Mouse (Mus musculus) limb, embryonic 12.5 days (tissue): ENCODE measurements around the gene Srebf2. TPM values are rescaled to one million over a fixed set of nuclear protein-coding genes. Genes with fewer than 3 reads are reported as not detected.
"Not testable (repeated sequence)": the region's sequence is repeated elsewhere in the genome, so short reads cannot be mapped to it uniquely, and the experiment has no call there.

Experiments
- ATAC-seq: fragments of 200-750 bp; cut with Nextera tagmentation; 2 replicates; pipeline ENCODE4 v1.8.0; 2017; ENCODE audit warnings: low read depth, moderate TSS enrichment; ENCODE audit not compliant: insufficient number of reproducible peaks, insufficient read depth, low FRiP score, low TSS enrichment
- H3K27ac ChIP-seq: fragments of 300-500 bp; sonication (generic); 2 replicates; pipeline ENCODE4 v1.5.1; 2016; ENCODE audit warnings: mild to moderate bottlenecking, moderate library complexity
- H3K27me3 ChIP-seq: fragments of 300-500 bp; sonication (generic); 2 replicates; pipeline ENCODE4 v1.6.1; 2016; ENCODE audit warnings: mild to moderate bottlenecking, moderate library complexity
- H3K36me3 ChIP-seq: fragments of 300-500 bp; sonication (generic); 2 replicates; pipeline ENCODE4 v1.6.1; 2016; ENCODE audit warnings: mild to moderate bottlenecking, moderate library complexity
- H3K4me1 ChIP-seq: fragments of 300-500 bp; sonication (generic); replicated peaks from 2 replicates; pipeline ENCODE4 v1.6.1; 2016
- H3K4me2 ChIP-seq: fragments of 300-500 bp; sonication (generic); 2 replicates; pipeline ENCODE4 v1.6.1; 2016; ENCODE audit warnings: mild to moderate bottlenecking, moderate library complexity
- H3K4me3 ChIP-seq: fragments of 300-500 bp; sonication (generic); replicated peaks from 2 replicates; pipeline ENCODE4 v1.5.1; 2016; ENCODE audit warnings: mild to moderate bottlenecking
- H3K9ac ChIP-seq: fragments of 300-500 bp; sonication (generic); replicated peaks from 2 replicates; pipeline ENCODE4 v1.6.1; 2016; ENCODE audit warnings: mild to moderate bottlenecking, moderate library complexity
- H3K9me3 ChIP-seq: fragments of 300-500 bp; sonication (generic); 2 replicates; pipeline ENCODE4 v1.6.1; 2016; ENCODE audit warnings: mild to moderate bottlenecking, moderate library complexity
- WGBS: fragments of 180-500 bp; shearing (Covaris S2); methylation state at CpG from one replicate; pipeline ENCODE4 v1.1.7; 2016; 5-methylcytosine and 5-hydroxymethylcytosine counted together
- polyA plus RNA-seq: library from polyadenylated mRNA; unstranded; fragments of >200 nt; fragmentation: Nextera tagmentation; extraction: Ambion mirVana; gene quantifications from 2 replicates; pipeline ENCODE4 v1.2.1, GENCODE M21; 2016

Srebf2 gene
- polyA plus RNA-seq, result 186 and 188 TPM in 2 replicates

DNA sequence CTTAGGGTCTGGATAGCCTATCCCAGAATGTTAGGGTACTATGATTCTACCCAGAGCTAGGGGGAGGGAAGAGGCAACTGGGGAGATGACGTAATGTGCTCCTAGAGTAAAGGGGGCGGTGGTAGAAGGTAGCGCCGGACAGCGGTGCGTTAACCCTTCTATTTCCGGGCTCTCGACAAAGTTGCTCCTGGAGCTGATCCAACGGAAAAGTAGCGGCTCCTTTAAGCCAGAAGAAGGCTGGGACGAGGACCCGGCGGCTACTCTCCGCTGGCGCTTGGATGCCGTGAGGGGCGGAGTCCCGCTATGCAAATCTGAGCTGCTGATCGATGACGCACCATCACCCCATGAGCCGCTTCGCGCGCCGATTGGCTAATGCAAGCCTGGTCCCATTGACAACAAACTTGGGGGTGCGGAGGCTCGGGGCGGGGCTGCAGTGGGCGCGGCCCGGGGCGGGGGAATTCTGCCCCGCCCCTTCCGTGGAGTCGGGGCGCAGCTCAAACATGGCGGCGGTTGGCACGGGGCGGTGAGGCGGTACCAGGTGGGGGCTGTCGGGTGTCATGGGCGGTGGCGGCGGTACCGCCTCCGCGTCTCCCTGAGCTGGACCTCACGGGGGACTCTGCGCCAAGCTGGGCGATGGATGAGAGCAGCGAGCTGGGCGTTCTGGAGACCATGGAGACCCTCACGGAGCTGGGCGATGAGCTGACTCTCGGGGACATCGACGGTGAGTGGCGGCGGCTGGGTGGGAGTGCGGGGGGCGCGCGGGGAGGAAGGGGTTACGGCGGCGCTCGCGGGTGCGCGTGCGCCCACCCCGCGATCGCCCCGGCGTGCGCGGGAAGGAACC is at the start of gene Srebf2:
Srebf2 (plus strand) TSS at position 412 of the 841 bp plus-strand sequence.
- Histone ChIP-seq H3K27me3 (no peaks in the 10 kb centered on the region), H3K9me3 (no peaks in the 10 kb centered on the region), H3K4me2 (peak within 1 kb of the TSS; percentile 78), H3K27ac (peak within 1 kb of the TSS; percentile 96), H3K4me3 (peak within 1 kb of the TSS; percentile 85), H3K4me1 (peaks cover 25% of the 10 kb centered on the region), H3K36me3 (peaks cover 10% of the 10 kb centered on the region; the same call in 1 of the 2 replicates), H3K9ac (peak within 1 kb of the TSS; percentile 88)
- peak; percentile 96 for ATAC-seq
- WGBS, result under 1% methylated on average over 78 of the region's 79 CpGs

GRCm38 (mm10) chr15:82106953-82107555 is 39.9 kb upstream of the Srebf2 start:
- ATAC-seq, result no peak
- Histone ChIP-seq H3K36me3 (no peaks in the 10 kb centered on the region), H3K27ac (no peak overlapping the region), H3K9me3 (no peaks in the 10 kb centered on the region), H3K4me2 (no peak overlapping the region), H3K9ac (no peak overlapping the region), H3K27me3 (0 out of 2 replicates have a peak, but pooled peaks cover 6% of the 10 kb centered on the region), H3K4me3 (no peak overlapping the region), H3K4me1 (0 out of 2 replicates have a peak, but pooled peaks cover 5% of the 10 kb centered on the region)
- WGBS, result 20% methylated on average over 8 of the region's 8 CpGs

GRCm38 (mm10) chr15:82120544-82120943 is 26.4 kb upstream of the Srebf2 start:
- Histone ChIP-seq H3K4me2 (no peak overlapping the region), H3K9ac (no peak overlapping the region), H3K9me3 (no peaks in the 10 kb centered on the region), H3K27ac (no peak overlapping the region), H3K4me3 (no peak overlapping the region), H3K27me3 (no peaks in the 10 kb centered on the region), H3K36me3 (no peaks in the 10 kb centered on the region), H3K4me1 (no peaks in the 10 kb centered on the region)
- no peak for ATAC-seq
- 81% methylated on average over 8 of the region's 8 CpGs for WGBS

DNA sequence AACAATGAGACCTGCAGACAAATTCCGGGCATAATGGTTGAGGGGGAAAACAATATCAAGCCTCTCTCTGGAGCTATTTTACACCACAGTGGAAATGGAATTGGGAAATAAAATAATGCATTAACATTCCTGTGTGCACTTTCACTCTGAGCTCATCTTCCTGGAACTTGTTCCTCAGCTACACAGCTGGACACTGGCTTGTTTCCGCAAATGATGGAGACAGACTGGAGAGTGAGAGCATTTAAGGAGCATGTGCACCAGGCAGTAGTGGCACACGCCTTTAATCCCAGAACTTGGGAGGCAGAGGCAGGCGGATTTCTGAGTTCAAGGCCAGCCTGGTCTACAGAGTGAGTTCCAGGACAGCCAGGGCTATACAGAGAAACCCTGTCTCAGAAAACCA is 20.3 kb upstream of the Srebf2 start:
- WGBS, result 83% methylated on average over 4 of the region's 4 CpGs
- not testable (repeated sequence) for H3K27me3 ChIP-seq, H3K27ac ChIP-seq, H3K9ac ChIP-seq, ATAC-seq, H3K4me2 ChIP-seq, H3K9me3 ChIP-seq, H3K4me3 ChIP-seq
- Histone ChIP-seq H3K4me1 (peaks cover 16% of the 10 kb centered on the region), H3K36me3 (peaks cover 18% of the 10 kb centered on the region)

DNA sequence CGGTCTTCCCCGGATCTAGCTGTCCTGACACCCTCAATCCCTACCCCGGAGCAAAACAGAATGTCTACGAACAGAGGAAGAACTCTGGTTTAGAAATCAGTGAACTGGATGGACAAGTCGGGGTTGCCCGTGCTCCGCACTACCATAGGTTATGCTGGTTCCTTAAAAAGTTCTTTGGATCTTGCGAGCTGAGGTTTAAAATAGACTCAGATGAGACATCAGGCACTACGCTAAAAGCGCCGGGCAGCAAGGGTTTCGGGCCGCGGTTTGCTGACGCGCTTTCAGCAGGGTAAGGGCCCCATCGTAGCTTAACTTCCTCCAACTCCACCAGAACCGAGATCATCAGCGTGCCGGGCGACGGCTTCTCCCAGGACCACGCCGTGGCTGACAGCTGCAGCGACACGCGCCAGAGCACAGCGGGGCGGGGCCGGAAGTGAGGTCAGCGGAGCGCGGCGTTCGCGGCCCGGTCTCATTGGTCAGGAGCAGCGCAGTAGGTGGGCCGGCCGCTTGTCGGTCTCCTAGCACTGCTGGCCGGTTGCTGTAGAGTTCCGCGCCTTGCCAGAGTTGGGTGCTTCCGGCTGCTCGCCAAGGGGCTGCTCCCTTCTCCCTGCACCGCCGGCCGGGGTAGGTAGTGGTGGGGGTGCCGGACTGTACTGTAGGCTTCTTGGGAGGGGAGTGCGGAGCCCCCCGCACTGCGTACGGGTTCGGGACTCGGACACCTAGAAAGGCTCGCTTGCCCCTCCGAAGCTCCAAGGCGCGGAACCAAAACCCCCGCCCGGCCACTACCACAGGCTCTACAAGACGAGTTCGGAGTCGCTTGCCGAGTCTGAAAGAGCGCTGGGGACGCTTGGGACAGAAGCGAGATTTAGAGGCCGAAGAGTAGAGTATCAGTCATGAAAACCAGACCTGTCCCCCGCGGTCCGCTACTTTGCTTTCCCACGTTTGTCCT is 19.3 kb upstream of the Srebf2 start, which contains the start of gene Ccdc134:
Ccdc134 (plus strand) TSS at position 497 of the 949 bp plus-strand sequence.
- H3K4me1 ChIP-seq, result peaks cover 16% of the 10 kb centered on the region

GRCm38 (mm10) chr15:82128398-82128797 is 18.6 kb upstream of the Srebf2 start:
- WGBS, result 0% methylated on average over 5 of the region's 5 CpGs
- H3K4me3 ChIP-seq, result peak overlapping the region; percentile 78
- no peaks in the 10 kb centered on the region for H3K9me3 ChIP-seq
- peaks cover 23% of the 10 kb centered on the region for H3K36me3 ChIP-seq
- H3K27me3 ChIP-seq, result no peaks in the 10 kb centered on the region
- H3K9ac ChIP-seq, result peak overlapping the region; percentile 78
- no peak overlapping the region for H3K27ac ChIP-seq
- no peak for ATAC-seq
- H3K4me2 ChIP-seq, result peak overlapping the region; percentile 79
- peaks cover 16% of the 10 kb centered on the region for H3K4me1 ChIP-seq

More for the DNA sequence above, 19.3 kb upstream of the Srebf2 start, which contains the start of gene Ccdc134:
- ATAC-seq, result peak; percentile 93
- no peaks in the 10 kb centered on the region for H3K27me3 ChIP-seq
- peak within 1 kb of the TSS; percentile 79 for H3K4me2 ChIP-seq
- peak within 1 kb of the TSS; percentile 76 for H3K27ac ChIP-seq
- H3K4me3 ChIP-seq, result peak within 1 kb of the TSS; percentile 78
- H3K9ac ChIP-seq, result peak within 1 kb of the TSS; percentile 78
- 1% methylated on average over 74 of the region's 74 CpGs for WGBS
- no peaks in the 10 kb centered on the region for H3K9me3 ChIP-seq
- peaks cover 19% of the 10 kb centered on the region for H3K36me3 ChIP-seq

- Histone ChIP-seq H3K4me1 (peaks cover 16% of the 10 kb centered on the region), H3K27ac (no peak overlapping the region), H3K9ac (0 out of 2 replicates have a peak overlapping the region, but pooled peaks have one; percentile 8), H3K27me3 (no peaks in the 10 kb centered on the region), H3K4me3 (no peak overlapping the region), H3K36me3 (peaks cover 27% of the 10 kb centered on the region), H3K9me3 (no peaks in the 10 kb centered on the region), H3K4me2 (no peak overlapping the region)
- no peak for ATAC-seq
- WGBS, result 60% methylated on average over 7 of the region's 7 CpGs
Measured at GRCm38 (mm10) chr15:82130599-82130998, 16.4 kb upstream of the Srebf2 start.

DNA sequence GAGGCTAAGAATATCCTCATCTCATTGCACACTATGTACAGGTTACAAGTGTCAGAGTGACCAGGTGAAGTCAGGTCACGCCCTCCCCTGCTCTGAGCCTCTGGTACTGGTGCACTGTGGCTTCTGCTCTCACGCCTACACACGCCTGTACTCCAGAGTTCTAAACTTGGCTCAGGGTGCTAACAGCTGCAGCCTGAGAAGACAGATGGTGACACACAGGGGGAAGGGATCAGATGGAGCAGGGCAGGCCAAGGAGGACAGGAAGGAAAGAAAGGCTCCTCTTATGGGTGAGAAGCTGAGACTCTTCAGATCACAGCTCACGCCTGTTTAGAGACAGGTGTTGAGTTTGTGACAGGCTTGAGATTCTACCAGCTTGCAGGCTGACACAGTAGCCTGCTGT is 11.6 kb upstream of the Srebf2 start:
- no peak overlapping the region for H3K9ac ChIP-seq
- H3K36me3 ChIP-seq, result peaks cover 30% of the 10 kb centered on the region
- no peak overlapping the region for H3K27ac ChIP-seq
- 85% methylated on average over 4 of the region's 4 CpGs for WGBS
- H3K4me2 ChIP-seq, result no peak overlapping the region
- no peaks in the 10 kb centered on the region for H3K27me3 ChIP-seq
- no peak overlapping the region for H3K4me3 ChIP-seq
- no peaks in the 10 kb centered on the region; the same call in 1 of the 2 replicates for H3K4me1 ChIP-seq
- no peaks in the 10 kb centered on the region for H3K9me3 ChIP-seq
- no peak for ATAC-seq

DNA sequence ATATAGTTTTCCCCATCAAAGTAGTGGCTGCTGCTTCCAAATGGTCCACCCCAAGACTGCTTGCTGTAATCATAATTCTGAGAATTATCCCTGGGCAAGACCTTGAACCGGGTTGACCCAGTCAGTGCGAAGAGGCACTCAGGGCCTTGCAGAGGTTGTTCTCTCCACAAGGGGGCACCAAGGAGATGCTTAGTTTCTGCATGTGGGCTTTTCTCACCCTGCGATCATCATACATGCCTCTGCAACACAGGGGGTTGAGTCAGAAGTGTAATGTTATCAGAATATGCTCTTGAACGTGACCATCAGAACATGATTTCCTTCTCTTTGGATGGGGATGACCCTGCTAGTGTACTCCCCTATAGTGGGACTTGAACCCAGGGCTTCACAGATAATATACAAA is 8.4 kb upstream of the Srebf2 start:
- WGBS, result 62% methylated on average over 4 of the region's 4 CpGs
- peaks cover 28% of the 10 kb centered on the region for H3K36me3 ChIP-seq

DNA sequence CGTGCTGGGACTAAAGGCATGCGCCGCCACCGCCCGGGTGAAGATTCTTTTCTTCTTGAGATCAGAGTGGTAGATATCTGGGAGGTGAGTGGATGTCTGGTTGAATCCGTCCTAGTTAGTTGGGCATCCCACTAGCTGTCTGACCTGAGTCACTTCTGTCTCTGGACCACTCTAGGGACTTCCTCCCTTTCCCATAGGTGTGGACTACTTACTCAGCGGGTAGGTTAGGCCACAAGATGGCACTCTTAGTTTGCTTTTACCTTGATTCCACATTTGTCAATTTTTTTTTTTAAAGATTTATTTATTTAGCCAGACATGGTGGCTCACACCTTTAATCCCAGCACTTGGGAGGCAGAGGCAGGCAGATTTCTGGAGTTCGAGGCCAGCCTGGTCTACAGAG is 7.8 kb upstream of the Srebf2 start:
- no peaks in the 10 kb centered on the region for H3K27me3 ChIP-seq
- H3K4me3 ChIP-seq, result no peak overlapping the region
- no peaks in the 10 kb centered on the region for H3K4me1 ChIP-seq
- no peak overlapping the region for H3K27ac ChIP-seq
- H3K36me3 ChIP-seq, result peaks cover 26% of the 10 kb centered on the region
- ATAC-seq, result no peak
- H3K9ac ChIP-seq, result no peak overlapping the region
- H3K4me2 ChIP-seq, result no peak overlapping the region
- 90% methylated on average over 8 of the region's 8 CpGs for WGBS
- H3K9me3 ChIP-seq, result no peaks in the 10 kb centered on the region

More for the DNA sequence above, 8.4 kb upstream of the Srebf2 start:
- no peak overlapping the region for H3K27ac ChIP-seq
- no peak for ATAC-seq
- H3K9ac ChIP-seq, result no peak overlapping the region
- no peaks in the 10 kb centered on the region for H3K9me3 ChIP-seq
- no peaks in the 10 kb centered on the region for H3K4me1 ChIP-seq
- no peak overlapping the region for H3K4me3 ChIP-seq
- no peaks in the 10 kb centered on the region for H3K27me3 ChIP-seq
- no peak overlapping the region for H3K4me2 ChIP-seq
